Mouse (Mus musculus): ENCODE results near the gene Olfr617.
"Not testable (repeated sequence)": the region's sequence is repeated elsewhere in the genome, so short reads cannot be mapped to it uniquely, and the experiment has no call there.

Gene Olfr617

GRCm38 (mm10) chr7:103572761-103573160, at the start of gene Olfr617:
TSS of gene Olfr617 (plus strand) at chr7:103573061.
- no peak for DNase-seq (ENCODE audit: low read depth, low spot score)

DNA sequence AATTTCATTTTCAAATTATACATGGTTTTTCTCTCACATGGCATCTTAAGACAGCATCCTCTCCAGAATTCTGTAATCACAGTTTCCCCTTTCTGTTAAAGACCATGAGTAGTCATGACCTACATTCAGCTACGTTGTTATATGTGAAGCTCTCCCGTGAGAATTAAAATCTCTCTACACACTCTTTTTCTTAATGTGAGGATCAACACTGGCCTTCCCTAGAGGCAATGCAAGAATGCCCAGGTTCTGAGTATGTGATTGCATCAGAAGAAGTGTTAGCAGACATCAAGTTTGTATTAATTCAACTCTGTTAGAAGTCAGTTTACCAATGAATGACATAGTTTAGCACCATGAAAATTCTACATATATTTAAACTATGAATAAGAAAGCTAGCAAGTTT, 30.2 kb upstream of the Olfr617 start, which contains the start of gene Olfr612:
Gene Olfr612 (minus strand): TSS at position 101 of the 400 bp plus-strand sequence.
- DNase-seq (ENCODE audit: low read depth, low spot score): not testable (repeated sequence)

GRCm38 (mm10) chr7:103547774-103548173, 25.1 kb upstream of the Olfr617 start, which contains the start of gene Olfr613:
TSS of gene Olfr613 (plus strand) at chr7:103548074.
- no peak for DNase-seq (ENCODE audit: low read depth, low spot score)

DNA sequence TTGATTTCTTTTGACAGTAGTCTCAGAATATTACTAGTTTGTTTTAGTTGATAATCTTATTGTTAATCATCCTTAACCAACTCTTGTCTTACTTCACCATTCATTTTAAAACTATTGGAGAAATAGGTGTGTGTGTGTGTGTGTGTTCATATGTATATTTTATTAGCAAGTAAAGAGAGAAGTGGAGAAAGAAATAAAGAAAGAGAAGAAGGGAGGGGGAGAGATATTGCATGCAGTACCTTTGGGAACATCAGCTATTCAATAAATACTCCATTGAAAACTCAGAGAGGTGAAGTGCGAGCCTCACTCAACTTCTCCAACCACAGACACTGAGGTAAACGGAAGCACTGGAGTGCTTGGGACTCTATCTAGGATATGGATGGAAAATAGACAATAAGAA, 17.1 kb upstream of the Olfr617 start, which contains the start of gene Olfr615:
Gene Olfr615 (plus strand): TSS at position 301 of the 400 bp plus-strand sequence.
- DNase-seq (ENCODE audit: low read depth, low spot score): no peak

GRCm38 (mm10) chr7:103569043-103569442, 3.8 kb upstream of the Olfr617 start, which contains the start of gene Olfr616:
TSS of gene Olfr616 (minus strand) at chr7:103569143.
- no peak for DNase-seq (ENCODE audit: low read depth, low spot score)

DNA sequence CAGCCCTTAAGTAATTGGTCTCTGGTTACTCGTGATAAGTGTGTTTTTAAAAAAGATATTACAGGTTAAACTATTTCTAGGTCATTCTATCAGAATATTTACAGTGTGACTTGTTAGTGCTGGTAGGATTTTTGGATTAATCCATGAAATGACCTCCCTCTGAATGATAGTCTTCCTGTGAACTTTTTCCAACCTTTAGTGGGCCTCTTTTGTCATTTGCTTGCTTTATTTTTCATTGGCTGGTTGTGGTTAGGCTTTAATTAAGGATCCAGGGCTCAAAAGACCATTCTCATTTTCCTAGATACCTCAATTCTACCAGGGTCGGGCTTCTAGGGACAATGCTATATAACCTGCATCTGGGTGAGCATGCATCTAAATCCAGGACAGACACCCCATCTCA, 16.9 kb downstream of the Olfr617 start, which contains the start of gene Olfr618:
Gene Olfr618 (plus strand): TSS at position 301 of the 400 bp plus-strand sequence.
- no peak for DNase-seq (ENCODE audit: low read depth, low spot score)

DNA sequence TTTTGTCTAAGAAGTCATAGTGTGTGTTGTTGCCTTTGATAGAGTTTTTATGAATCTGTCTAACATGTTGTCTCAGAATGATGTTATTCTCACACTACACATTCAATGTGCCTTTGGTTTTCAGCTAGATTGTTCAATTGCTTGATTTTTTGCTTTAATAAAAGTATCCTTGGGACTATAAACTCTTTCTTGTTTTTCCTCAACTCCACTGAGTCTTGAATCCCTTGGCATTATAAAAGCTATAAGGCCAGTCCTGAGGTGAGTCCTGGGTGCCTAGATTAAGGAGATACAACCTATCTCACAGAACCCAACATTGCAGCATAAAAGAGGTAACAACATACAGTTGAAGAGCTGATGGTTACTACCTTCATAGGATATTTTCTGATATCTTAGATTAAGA, 27.4 kb downstream of the Olfr617 start, which contains the start of gene Olfr619:
Gene Olfr619 (plus strand): TSS at position 301 of the 400 bp plus-strand sequence.
- DNase-seq (ENCODE audit: low read depth, low spot score): no peak

DNA sequence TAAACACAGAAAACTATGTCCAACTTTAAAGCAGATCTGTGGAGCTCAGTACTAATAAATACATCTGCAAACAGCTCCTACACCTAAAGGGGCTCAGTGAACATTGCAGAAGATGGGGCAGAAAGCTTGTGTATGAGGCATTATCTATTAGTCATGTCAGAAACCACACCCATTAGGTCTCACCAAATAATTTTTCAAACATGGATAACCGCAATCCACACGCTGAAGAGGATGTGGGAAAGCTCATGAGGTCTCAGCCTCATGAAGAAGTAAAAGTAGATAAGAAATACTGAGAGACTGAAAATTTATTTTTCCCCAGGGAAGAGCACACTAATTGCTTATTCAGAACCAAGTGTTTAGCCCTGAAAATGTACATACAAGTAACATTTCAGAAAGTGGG, 34.6 kb downstream of the Olfr617 start:
- no peak for DNase-seq (ENCODE audit: low read depth, low spot score)

GRCm38 (mm10) chr7:103612434-103612833, 39.6 kb downstream of the Olfr617 start, which contains the start of gene Olfr620:
TSS of gene Olfr620 (minus strand) at chr7:103612534.
- DNase-seq (ENCODE audit: low read depth, low spot score): no peak
